Mouse (Mus musculus): ENCODE measurements at regions not wholly inside any gene's neighbourhood (a gene's known extent, or its start where the extent isn't known, plus 50 kb on each side); places are given as distances from the start of the nearest gene placed in this dataset.

DNA sequence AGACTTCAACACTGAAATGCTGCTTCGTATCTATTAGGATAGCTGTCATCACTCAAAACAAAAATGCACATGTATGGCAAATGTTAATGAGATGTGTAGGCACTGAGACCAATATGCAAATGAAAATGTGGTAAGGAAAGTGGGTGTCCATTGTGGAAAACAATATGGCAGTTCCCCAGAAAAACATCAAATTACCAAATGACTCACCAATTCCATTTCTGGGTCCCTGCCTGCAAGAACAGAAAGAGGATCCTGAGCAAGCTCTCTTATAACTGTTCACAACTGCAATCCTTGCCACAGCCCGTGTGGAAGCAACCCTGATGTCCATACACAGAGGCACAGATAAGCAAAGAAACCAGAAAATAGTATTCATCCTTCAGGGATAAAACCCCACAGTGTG lies 442.0 kb downstream of the Defb40 start:
- WGBS: 72% methylated on average over 2 of the region's 2 CpGs
- Histone ChIP-seq H3K9me3 (no peaks in the 10 kb centered on the region), H3K27me3 (no peaks in the 10 kb centered on the region), H3K36me3 (no peaks in the 10 kb centered on the region), H3K4me3 (no peak overlapping the region), H3K4me2 (replicated peaks) (no peak overlapping the region), H3K27ac (no peak overlapping the region), H3K9ac (no peak overlapping the region), H3K4me1 (no peaks in the 10 kb centered on the region)
- no peak for ATAC-seq (ENCODE audit: low FRiP score, low read depth)

DNA sequence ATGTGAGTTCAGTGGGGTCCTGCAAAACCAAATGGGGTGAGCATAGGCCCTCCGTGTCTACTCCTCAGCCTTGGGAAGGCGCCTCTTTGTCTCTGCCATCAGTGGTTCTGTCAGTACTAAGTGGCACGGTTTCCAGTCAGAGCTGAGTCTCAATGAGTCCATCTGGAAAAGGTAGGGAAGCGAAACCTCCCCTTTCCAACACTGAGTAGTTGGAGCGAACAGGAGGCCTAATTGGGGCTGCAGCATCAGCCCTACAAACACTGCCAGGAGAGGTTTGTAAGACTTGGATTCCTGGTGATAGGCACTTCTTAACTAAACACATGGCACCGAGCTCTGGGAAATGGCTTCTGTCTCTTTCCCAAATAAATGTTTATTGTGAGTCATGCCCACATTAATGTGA lies 449.9 kb downstream of the Defb40 start:
- Histone ChIP-seq H3K36me3 (no peaks in the 10 kb centered on the region), H3K4me1 (no peaks in the 10 kb centered on the region), H3K9ac (no peak overlapping the region), H3K4me3 (no peak overlapping the region), H3K4me2 (replicated peaks) (no peak overlapping the region), H3K27me3 (no peaks in the 10 kb centered on the region), H3K27ac (no peak overlapping the region), H3K9me3 (no peaks in the 10 kb centered on the region)
- no peak for ATAC-seq (ENCODE audit: low FRiP score, low read depth)
- WGBS: 85% methylated on average over 6 of the region's 6 CpGs

DNA sequence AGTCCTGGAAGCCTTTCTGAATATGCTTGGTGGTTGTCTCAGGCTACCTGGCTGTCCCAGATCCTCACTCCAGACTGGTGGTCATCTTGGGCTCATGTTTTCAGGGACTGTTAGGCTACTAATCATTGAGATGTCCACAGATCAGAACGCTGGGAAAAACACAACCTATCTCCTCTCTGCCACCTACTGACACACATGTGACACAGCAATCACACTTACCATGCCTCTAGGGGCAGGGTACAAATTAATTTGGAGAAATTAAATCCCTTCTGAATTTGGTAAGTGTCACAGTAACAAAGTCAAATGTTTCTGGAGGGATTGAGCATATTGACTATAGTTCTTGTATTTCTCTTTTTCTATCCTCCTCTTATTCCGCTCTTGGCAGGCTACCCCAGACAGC lies 465.6 kb downstream of the Defb40 start:
- no peak for ATAC-seq (ENCODE audit: low FRiP score, low read depth)
- Histone ChIP-seq H3K27me3 (no peaks in the 10 kb centered on the region), H3K4me3 (no peak overlapping the region), H3K27ac (no peak overlapping the region), H3K9me3 (no peaks in the 10 kb centered on the region), H3K36me3 (no peaks in the 10 kb centered on the region), H3K4me1 (no peaks in the 10 kb centered on the region), H3K9ac (no peak overlapping the region), H3K4me2 (replicated peaks) (no peak overlapping the region)
- WGBS: 65% methylated on average over 2 of the region's 2 CpGs

DNA sequence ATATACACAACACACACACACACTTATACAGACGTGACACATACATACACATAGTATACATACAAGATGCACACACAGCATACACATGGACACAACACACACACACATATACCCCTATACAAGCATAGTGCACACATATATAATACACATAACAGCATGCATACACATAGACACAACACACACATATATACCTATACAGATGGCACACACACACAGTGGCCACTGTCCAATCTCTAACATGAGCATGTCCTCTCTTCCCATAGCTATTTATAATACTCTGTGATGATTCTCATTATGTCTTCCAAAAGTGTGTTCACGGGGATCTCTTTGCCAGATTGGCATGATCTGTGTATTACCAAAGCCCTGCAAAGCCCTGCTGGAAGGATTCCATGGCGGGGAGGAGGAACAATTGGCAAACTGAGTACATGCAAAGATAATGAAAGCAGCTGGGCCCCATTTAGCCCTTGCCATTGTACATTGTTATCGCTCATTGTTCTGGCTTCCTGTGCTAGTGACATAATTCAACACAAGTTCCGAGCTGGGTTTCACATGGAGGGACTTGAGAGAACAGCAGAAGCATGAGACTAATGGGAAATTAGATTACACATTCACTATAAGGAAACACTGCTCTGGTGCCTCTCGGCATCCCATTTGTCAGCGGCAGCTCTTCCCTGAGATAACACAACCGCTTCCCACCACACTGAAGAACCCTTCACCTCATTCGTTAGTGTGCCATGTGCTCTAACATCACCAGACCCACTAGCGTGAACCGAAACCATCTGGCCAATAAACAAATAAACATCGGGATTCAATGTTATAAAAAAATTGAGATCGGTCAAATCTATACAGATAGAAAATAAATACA lies 471.7 kb downstream of the Defb40 start:
- H3K4me3 ChIP-seq: no peak overlapping the region
- H3K9ac ChIP-seq: no peak overlapping the region
- no peaks in the 10 kb centered on the region for H3K9me3 ChIP-seq
- no peaks in the 10 kb centered on the region for H3K27me3 ChIP-seq
- H3K4me2 ChIP-seq (replicated peaks): no peak overlapping the region
- 80% methylated on average over 13 of the region's 13 CpGs for WGBS
- no peak for ATAC-seq (ENCODE audit: low FRiP score, low read depth)
- no peaks in the 10 kb centered on the region for H3K4me1 ChIP-seq
- no peak overlapping the region for H3K27ac ChIP-seq
- H3K36me3 ChIP-seq: no peaks in the 10 kb centered on the region

DNA sequence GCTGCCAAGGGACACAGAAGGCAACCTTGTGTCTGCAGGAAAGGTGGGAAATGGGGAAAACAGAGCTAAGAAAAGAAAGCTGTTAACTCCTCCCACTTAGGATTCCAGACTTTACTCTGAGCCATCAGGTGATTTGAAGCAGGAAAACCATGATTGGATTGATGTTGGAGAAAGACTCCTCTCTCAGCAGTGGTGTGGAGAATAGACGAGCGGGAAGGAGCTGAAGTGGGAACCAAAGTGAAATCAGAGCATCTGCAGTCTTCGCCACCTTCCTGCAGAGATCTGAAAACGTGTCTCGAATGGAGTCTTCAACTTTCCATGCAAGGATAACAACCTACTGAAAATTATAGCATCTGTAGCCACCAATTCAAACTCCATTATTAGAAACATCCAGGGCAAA lies 487.4 kb downstream of the Defb40 start:
- ATAC-seq (ENCODE audit: low FRiP score, low read depth): no peak
- 81% methylated on average over 5 of the region's 5 CpGs for WGBS
- Histone ChIP-seq H3K9ac (no peak overlapping the region), H3K27me3 (no peaks in the 10 kb centered on the region), H3K4me2 (replicated peaks) (no peak overlapping the region), H3K27ac (no peak overlapping the region), H3K4me1 (no peaks in the 10 kb centered on the region), H3K9me3 (no peaks in the 10 kb centered on the region), H3K36me3 (no peaks in the 10 kb centered on the region), H3K4me3 (no peak overlapping the region)

DNA sequence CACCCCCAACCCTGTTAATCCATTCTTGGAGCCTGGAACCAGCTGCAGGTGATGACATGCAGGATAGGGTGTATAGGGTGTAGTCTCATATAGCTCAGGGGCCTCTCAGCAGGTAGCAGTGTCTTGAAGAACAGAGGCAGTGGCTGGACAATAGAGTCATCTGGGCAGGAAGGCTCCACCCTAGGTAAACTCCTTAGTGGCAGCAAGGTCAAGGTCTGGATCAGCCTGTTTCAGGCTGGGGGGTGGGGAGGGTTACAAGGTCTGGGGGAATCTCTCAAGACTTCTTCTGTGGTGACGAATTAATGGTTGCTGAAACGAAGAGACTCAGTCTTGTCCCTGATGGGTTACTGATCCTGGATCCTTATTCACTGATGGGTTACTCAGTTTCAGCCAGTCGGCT lies 498.0 kb downstream of the Defb40 start:
- Histone ChIP-seq H3K9me3 (no peaks in the 10 kb centered on the region), H3K9ac (no peak overlapping the region)

DNA sequence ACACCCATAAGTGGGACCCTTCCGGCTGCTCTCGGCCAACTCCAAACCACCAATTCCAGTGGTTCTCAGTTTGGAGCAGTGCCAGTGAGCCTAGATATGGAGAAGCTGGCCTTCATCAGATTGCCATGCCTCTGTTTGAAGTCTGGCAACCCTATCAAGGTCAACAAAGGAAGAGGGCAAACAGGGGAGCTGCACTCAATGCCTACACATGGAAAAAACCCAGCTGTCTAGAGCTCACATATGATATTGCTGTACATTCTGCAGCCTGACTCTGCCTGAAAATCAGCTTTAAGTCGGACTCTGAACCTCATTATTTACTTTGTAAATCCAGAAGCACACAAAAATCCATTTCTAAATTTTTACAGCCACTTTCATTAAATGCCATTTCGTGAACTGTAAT lies 499.9 kb downstream of the Defb40 start:
- Histone ChIP-seq H3K4me3 (no peak overlapping the region), H3K9me3 (no peaks in the 10 kb centered on the region), H3K4me1 (no peaks in the 10 kb centered on the region), H3K4me2 (replicated peaks) (no peak overlapping the region), H3K27ac (no peak overlapping the region), H3K9ac (no peak overlapping the region), H3K36me3 (no peaks in the 10 kb centered on the region), H3K27me3 (no peaks in the 10 kb centered on the region)
- 86% methylated on average over 4 of the region's 4 CpGs for WGBS
- ATAC-seq (ENCODE audit: low FRiP score, low read depth): no peak

More for the DNA sequence above, 498.0 kb downstream of the Defb40 start:
- H3K27me3 ChIP-seq: no peaks in the 10 kb centered on the region
- no peaks in the 10 kb centered on the region for H3K4me1 ChIP-seq
- no peak overlapping the region for H3K4me3 ChIP-seq
- no peak for ATAC-seq (ENCODE audit: low FRiP score, low read depth)
- WGBS: 86% methylated on average over 3 of the region's 3 CpGs
- no peaks in the 10 kb centered on the region for H3K36me3 ChIP-seq
- no peak overlapping the region for H3K4me2 ChIP-seq (replicated peaks)
- H3K27ac ChIP-seq: no peak overlapping the region

DNA sequence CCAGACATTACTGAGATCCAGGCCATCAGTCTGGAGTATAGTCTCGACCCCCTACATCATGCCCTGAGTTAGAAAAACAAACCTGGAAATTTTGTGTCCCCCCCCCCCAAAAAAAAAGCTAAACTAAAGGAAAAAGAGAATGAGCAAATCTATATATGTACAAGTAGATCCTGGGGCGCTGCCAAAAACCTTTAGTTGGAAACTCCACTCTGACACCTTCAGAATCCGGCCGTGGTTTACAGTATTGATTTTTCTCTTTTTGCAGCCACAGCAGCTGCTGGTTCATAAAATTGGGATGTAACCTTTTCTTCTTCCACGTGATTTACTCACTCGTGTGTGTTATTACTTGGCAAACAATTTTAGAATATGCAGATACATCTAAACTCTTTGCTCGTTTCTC lies 510.5 kb downstream of the Defb40 start:
- WGBS: 79% methylated on average over 7 of the region's 7 CpGs
- ATAC-seq (ENCODE audit: low FRiP score, low read depth): no peak
- H3K27me3 ChIP-seq: no peaks in the 10 kb centered on the region
- no peaks in the 10 kb centered on the region for H3K4me1 ChIP-seq
- no peak overlapping the region for H3K4me2 ChIP-seq (replicated peaks)
- H3K9me3 ChIP-seq: no peaks in the 10 kb centered on the region
- H3K27ac ChIP-seq: no peak overlapping the region
- no peaks in the 10 kb centered on the region for H3K36me3 ChIP-seq
- H3K9ac ChIP-seq: no peak overlapping the region
- no peak overlapping the region for H3K4me3 ChIP-seq

DNA sequence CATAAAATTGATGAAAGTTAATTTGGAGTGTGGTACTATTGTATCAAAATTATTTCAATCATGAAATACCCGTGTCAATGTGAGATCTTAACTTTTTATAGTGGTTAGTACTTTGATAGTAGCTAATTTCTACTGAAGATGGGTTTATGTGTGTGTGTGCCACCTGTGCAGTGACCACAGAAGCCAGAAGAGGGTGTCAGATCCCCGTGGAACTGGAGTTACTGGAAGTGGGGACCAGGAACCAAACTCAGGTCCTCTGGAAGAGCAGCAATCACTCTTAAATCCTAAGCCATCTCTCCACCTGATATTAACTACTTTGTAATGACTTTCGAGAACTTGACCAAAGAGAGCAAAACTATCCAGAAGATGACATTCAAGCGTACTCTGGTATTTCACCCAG lies 517.4 kb downstream of the Defb40 start:
- Histone ChIP-seq H3K4me2 (replicated peaks) (no peak overlapping the region), H3K27ac (no peak overlapping the region), H3K9ac (no peak overlapping the region), H3K9me3 (no peaks in the 10 kb centered on the region), H3K36me3 (no peaks in the 10 kb centered on the region), H3K4me3 (no peak overlapping the region), H3K4me1 (no peaks in the 10 kb centered on the region), H3K27me3 (no peaks in the 10 kb centered on the region)
- no peak for ATAC-seq (ENCODE audit: low FRiP score, low read depth)
- WGBS: 80% methylated on average over 4 of the region's 4 CpGs

DNA sequence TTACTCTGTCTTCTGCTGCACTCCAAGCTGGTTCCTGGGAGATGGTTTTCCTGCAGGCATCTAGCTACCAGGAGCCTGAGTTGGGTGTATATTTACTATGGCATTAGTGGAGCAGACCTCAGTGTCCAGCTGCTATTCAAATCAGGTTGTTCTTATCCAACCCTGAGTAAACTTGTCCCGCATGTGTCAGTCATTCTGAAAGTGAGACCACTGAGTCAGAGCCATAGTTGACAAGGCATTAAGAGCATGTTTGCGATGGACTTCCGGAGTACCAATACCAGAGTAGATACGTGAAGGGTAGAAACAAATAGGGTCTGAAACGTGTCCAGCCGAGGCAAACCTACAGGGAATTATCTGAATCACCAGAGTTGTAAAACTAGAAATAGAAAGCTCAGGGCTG lies 520.6 kb downstream of the Defb40 start:
- WGBS: 88% methylated on average over 6 of the region's 6 CpGs
- Histone ChIP-seq H3K4me2 (replicated peaks) (no peak overlapping the region), H3K36me3 (no peaks in the 10 kb centered on the region), H3K4me3 (no peak overlapping the region), H3K27ac (no peak overlapping the region), H3K9me3 (no peaks in the 10 kb centered on the region), H3K9ac (no peak overlapping the region), H3K27me3 (no peaks in the 10 kb centered on the region), H3K4me1 (no peaks in the 10 kb centered on the region)
- no peak for ATAC-seq (ENCODE audit: low FRiP score, low read depth)

DNA sequence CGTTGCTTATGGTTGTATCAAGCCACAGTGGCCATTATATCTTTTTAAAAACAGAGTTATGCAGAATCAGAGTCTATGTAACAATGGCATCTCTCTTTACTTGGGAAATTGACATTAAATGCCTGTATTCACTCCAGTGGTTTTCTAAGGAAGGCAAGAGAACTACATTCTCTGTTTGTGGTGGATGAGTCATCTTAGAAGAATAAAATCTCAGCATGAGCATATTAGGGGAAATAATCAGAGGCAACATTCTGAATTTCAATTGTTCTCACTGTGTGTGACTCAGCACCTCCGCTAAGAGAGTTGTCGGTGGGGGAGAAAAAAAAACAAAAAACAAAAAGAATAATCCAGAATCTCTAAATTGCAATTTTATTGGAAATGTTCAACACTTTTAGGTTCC lies 529.0 kb downstream of the Defb40 start:
- ATAC-seq (ENCODE audit: low FRiP score, low read depth): no peak
- H3K4me2 ChIP-seq (replicated peaks): no peak overlapping the region
- no peaks in the 10 kb centered on the region for H3K4me1 ChIP-seq
- no peak overlapping the region for H3K9ac ChIP-seq
- no peaks in the 10 kb centered on the region for H3K36me3 ChIP-seq
- H3K27ac ChIP-seq: no peak overlapping the region
- H3K4me3 ChIP-seq: no peak overlapping the region
- no peaks in the 10 kb centered on the region for H3K9me3 ChIP-seq
- 84% methylated on average over 3 of the region's 3 CpGs for WGBS
- no peaks in the 10 kb centered on the region for H3K27me3 ChIP-seq

DNA sequence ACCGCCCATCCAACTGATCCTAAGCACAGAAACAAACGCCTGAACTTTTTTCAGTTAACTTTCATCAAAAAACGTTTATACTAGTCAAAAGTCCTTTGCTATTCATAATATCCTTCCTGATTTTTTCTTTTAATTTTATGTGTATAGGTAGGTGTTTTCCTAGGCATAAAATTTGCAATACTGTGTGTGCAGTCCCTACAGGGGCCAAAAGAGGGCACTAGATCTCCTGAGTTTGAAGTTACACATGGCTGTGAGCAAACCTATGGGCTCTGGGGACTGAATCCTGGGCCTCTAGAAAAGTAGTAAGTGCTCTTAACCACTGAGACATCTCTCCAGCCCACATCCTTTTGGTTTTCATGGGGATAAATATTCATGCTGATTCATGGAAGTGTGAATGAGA lies 535.8 kb downstream of the Defb40 start:
- H3K9me3 ChIP-seq: no peaks in the 10 kb centered on the region
- H3K36me3 ChIP-seq: no peaks in the 10 kb centered on the region
- H3K4me1 ChIP-seq: no peaks in the 10 kb centered on the region
- no peak overlapping the region for H3K4me2 ChIP-seq (replicated peaks)
- no peak for ATAC-seq (ENCODE audit: low FRiP score, low read depth)
- H3K4me3 ChIP-seq: no peak overlapping the region
- H3K9ac ChIP-seq: no peak overlapping the region
- H3K27ac ChIP-seq: no peak overlapping the region
- WGBS: 67% methylated on average over 3 of the region's 3 CpGs
- H3K27me3 ChIP-seq: no peaks in the 10 kb centered on the region

DNA sequence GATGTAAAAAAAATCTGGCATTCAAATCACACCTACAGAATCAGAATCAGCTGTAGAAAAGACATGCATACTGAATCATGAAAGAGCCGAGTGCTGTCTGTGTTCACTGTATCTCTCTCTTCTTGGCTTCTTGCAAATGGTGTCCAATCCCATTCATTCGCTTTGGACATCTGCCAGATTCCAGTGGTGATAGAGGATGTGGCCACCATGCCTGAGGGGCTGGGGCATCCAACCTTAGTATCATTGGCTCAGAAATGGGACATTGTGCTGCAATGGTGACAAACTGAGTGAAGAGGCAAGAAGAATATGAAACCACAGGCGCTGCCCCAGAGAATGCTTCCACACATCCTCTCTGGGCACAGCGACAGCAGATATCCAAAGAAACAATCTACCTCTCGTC lies 555.2 kb downstream of the Defb40 start:
- H3K27me3 ChIP-seq: no peaks in the 10 kb centered on the region
- ATAC-seq (ENCODE audit: low FRiP score, low read depth): no peak
- H3K36me3 ChIP-seq: no peaks in the 10 kb centered on the region
- H3K4me1 ChIP-seq: no peaks in the 10 kb centered on the region
- no peak overlapping the region for H3K9ac ChIP-seq
- no peak overlapping the region for H3K4me2 ChIP-seq (replicated peaks)
- no peak overlapping the region for H3K27ac ChIP-seq
- 79% methylated on average over 5 of the region's 5 CpGs for WGBS
- H3K4me3 ChIP-seq: no peak overlapping the region
- H3K9me3 ChIP-seq: no peaks in the 10 kb centered on the region

Measured in limb, embryonic 13.5 days (tissue).